Mouse (Mus musculus): ENCODE measurements around the gene Trf. TPM values are rescaled to one million over a fixed set of nuclear protein-coding genes. Genes with fewer than 3 reads are reported as not detected.
"Not testable (repeated sequence)": the region's sequence is repeated elsewhere in the genome, so short reads cannot be mapped to it uniquely, and the experiment has no call there.

Gene Trf
- polyA plus RNA-seq, 1 experiment from 2014 or later = 46.7 TPM

GRCm38 (mm10) chr9:103155158-103155557, 75.1 kb downstream of the Trf start:
- not testable (repeated sequence) for DNase-seq (ENCODE audit: low spot score)

- DNase-seq (ENCODE audit: low spot score) = no peak
Observed at GRCm38 (mm10) chr9:103154568-103154967, 75.7 kb downstream of the Trf start.

Other genes with a start within 250 kb of the Trf start
- 10.0 and 12.2 TPM in 2 replicates for gene Slco2a1, start 241.7 kb downstream of the Trf start, polyA plus RNA-seq (2015; fragmentation: Nextera tagmentation; extraction: Ambion mirVana)
- 4.3 and 5.3 TPM in 2 replicates for gene Rab6b, start 118.7 kb downstream of the Trf start, polyA plus RNA-seq (2015; fragmentation: Nextera tagmentation; extraction: Ambion mirVana)
- 26.9 and 27.0 TPM in 2 replicates for gene Srprb, start 28.3 kb downstream of the Trf start, polyA plus RNA-seq (2015; fragmentation: Nextera tagmentation; extraction: Ambion mirVana)
- 3.7 and 4.1 TPM in 2 replicates for gene Gm20425, start 137 bp downstream of the Trf start, polyA plus RNA-seq (2015; fragmentation: Nextera tagmentation; extraction: Ambion mirVana)
- 1.5 and 2.9 TPM in 2 replicates for gene 1300017J02Rik, start 74.6 kb upstream of the Trf start, polyA plus RNA-seq (2015; fragmentation: Nextera tagmentation; extraction: Ambion mirVana)
- gene Topbp1, start 74.8 kb upstream of the Trf start, polyA plus RNA-seq (2015; fragmentation: Nextera tagmentation; extraction: Ambion mirVana) = 65.6 and 72.7 TPM in 2 replicates
- 129 TPM in 2 replicates for gene Cdv3, start 135.4 kb upstream of the Trf start, polyA plus RNA-seq (2015; fragmentation: Nextera tagmentation; extraction: Ambion mirVana)
- gene Bfsp2, start 250.0 kb upstream of the Trf start, polyA plus RNA-seq (2015; fragmentation: Nextera tagmentation; extraction: Ambion mirVana) = 3.0 and 3.1 TPM in 2 replicates